Mouse (Mus musculus) right cerebral cortex, postnatal 10 days (tissue): ENCODE results near the gene Rsph9.
A peak's percentile ranks its signal among the peaks of the same experiment; 100 is the strongest.

Experiments used
- DNase-seq, 2 experiments: peaks; one replicate each; pipeline ENCODE4 v3.0.0; 2021; ENCODE audit warnings: low spot score in 2 of 2

The Rsph9 gene

GRCm38 (mm10) chr17:46139872-46140271, 4.1 kb downstream of the Rsph9 start:
- DNase-seq = no peak

GRCm38 (mm10) chr17:46138563-46139236, 5.3 kb downstream of the Rsph9 start:
- no peak for DNase-seq

GRCm38 (mm10) chr17:46132862-46133261, 11.2 kb downstream of the Rsph9 start:
- DNase-seq = no peak

- peak; percentile 78 to 81 for DNase-seq
Observed at GRCm38 (mm10) chr17:46132058-46132718, 11.8 kb downstream of the Rsph9 start.

- DNase-seq = peak; percentile 70 to 71
Observed at GRCm38 (mm10) chr17:46129741-46130498, 14.1 kb downstream of the Rsph9 start.

- DNase-seq = no peak
Observed at GRCm38 (mm10) chr17:46127814-46128493, 16.1 kb downstream of the Rsph9 start.

- DNase-seq = peak in 1 of 2 experiments; percentile 17
Observed at GRCm38 (mm10) chr17:46126608-46127007, 17.4 kb downstream of the Rsph9 start.

GRCm38 (mm10) chr17:46123953-46124700, 19.9 kb downstream of the Rsph9 start:
- no peak for DNase-seq

GRCm38 (mm10) chr17:46123285-46123684, 20.7 kb downstream of the Rsph9 start:
- no peak for DNase-seq

- DNase-seq = no peak
Observed at GRCm38 (mm10) chr17:46122791-46123190, 21.2 kb downstream of the Rsph9 start.

GRCm38 (mm10) chr17:46119641-46120040, 24.4 kb downstream of the Rsph9 start:
- no peak for DNase-seq

GRCm38 (mm10) chr17:46118423-46118850, 25.6 kb downstream of the Rsph9 start:
- DNase-seq = no peak

GRCm38 (mm10) chr17:46117623-46118422, 26.2 kb downstream of the Rsph9 start:
- no peak for DNase-seq

- DNase-seq = no peak
Observed at GRCm38 (mm10) chr17:46116881-46117280, 27.1 kb downstream of the Rsph9 start.

GRCm38 (mm10) chr17:46116138-46116537, 27.9 kb downstream of the Rsph9 start:
- no peak for DNase-seq

- no peak for DNase-seq
Observed at GRCm38 (mm10) chr17:46115489-46115888, 28.5 kb downstream of the Rsph9 start.

GRCm38 (mm10) chr17:46110402-46111289, 33.4 kb downstream of the Rsph9 start, which contains the start of gene Mrps18a:
TSS of gene Mrps18a (plus strand) at chr17:46110986.
- peak; percentile 92 to 93 for DNase-seq

GRCm38 (mm10) chr17:46108286-46108685, 35.7 kb downstream of the Rsph9 start:
- no peak for DNase-seq

- peak; percentile 43 to 46 for DNase-seq
Observed at GRCm38 (mm10) chr17:46104487-46104886, 39.5 kb downstream of the Rsph9 start.
